In the genomic region with DNA sequence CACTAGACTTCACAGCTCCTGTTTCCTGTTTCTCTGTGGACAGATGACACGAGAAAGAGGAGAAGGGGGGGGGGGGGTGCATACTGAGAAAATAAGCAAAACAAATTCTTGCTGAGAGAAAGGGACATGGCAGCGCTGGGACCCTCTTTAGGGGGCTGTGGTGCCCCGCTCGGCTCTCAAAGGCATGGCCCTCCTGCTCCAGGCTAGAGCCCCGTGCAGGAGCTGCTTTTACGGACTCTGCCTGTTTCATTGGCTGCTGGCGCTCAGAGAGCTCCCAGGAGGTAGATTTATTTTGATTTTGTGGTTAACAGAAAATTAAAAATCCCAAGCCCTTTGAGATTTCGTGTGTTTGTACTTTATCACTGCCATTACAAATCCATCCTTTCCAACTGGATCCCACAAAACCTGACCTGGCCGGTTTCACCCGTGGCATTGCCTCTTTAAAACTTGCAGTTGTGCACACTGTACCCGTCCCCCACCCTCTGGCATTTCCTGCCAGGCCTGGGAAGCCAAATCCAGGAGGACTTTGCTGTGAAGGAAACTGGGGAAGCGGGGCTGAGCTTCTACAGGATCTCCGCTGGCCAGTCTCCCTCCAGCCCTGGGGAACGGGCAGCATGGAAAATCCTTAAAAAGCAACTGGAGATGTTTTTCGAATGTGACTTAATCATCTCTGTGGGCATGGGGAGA, we compare ENCODE assay signal across 9 mouse cellular contexts. TPM values are rescaled to one million over a fixed set of nuclear protein-coding genes. Genes with fewer than 3 reads are reported as not detected.
A peak's percentile ranks its signal among the peaks of the same experiment; 100 is the strongest.
DNase-seq lines count a peak whose midpoint lies in the region; ATAC-seq lines count a peak whose summit lies in the region.
"Had no signal": no experiment of that assay in that cellular context is flagged by ENCODE, and none has a peak within 500 bp of the region (broad histone marks: within the 10 kb centered on the region; RNA-seq: fewer than 3 reads in every experiment).

No protein-coding gene starts in this region.

- no peaks in the 10 kb centered on the region for H3K36me3 ChIP-seq in hindbrain, embryonic 12.5 days
- H3K36me3 ChIP-seq in hindbrain, embryonic 13.5 days: peaks cover 6% of the 10 kb centered on the region; the same call in 1 of the 2 replicates
- H3K36me3 ChIP-seq: midbrain, embryonic 12.5 days had no signal

- H3K9me3 ChIP-seq in hindbrain, embryonic 12.5 days (replicated peaks): no peaks in the 10 kb centered on the region
- no peaks in the 10 kb centered on the region for H3K9me3 ChIP-seq in hindbrain, embryonic 13.5 days
- H3K9me3 ChIP-seq: midbrain, embryonic 12.5 days had no signal

- 0 out of 2 replicates have a peak, but pooled peaks cover 5% of the 10 kb centered on the region for H3K4me1 ChIP-seq in hindbrain, embryonic 12.5 days
- peaks cover 5% of the 10 kb centered on the region; the same call in 1 of the 2 replicates for H3K4me1 ChIP-seq in hindbrain, embryonic 13.5 days (replicated peaks)
- H3K4me1 ChIP-seq: midbrain, embryonic 12.5 days had no signal

- H3K9ac ChIP-seq in hindbrain, embryonic 12.5 days: no peak overlapping the region
- no peak overlapping the region; the same call in 1 of the 2 replicates for H3K9ac ChIP-seq in hindbrain, embryonic 13.5 days
- H3K9ac ChIP-seq: midbrain, embryonic 12.5 days had no signal

- H3K4me2 ChIP-seq in hindbrain, embryonic 12.5 days (replicated peaks): no peak overlapping the region
- H3K4me2 ChIP-seq in hindbrain, embryonic 13.5 days: no peak overlapping the region
- H3K4me2 ChIP-seq: midbrain, embryonic 12.5 days had no signal

- H3K27ac ChIP-seq in hindbrain, embryonic 12.5 days: peak overlapping the region; percentile 37; the same call in 1 of the 2 replicates
- H3K27ac ChIP-seq in hindbrain, embryonic 13.5 days: no peak overlapping the region; the same call in 1 of the 2 replicates
- H3K27ac ChIP-seq: midbrain, embryonic 12.5 days had no signal

- DNase-seq in heart, adult 11 months: peak; percentile 98
- DNase-seq in kidney, adult 8-10 months: peak; percentile 52 to 62
- peak; percentile 89 for DNase-seq in lung, postnatal 36 days
- DNase-seq in natural killer cell, adult 2 months (ENCODE audit: low spot score in 2 of 2): no peak
- no peak for DNase-seq in layer of hippocampus, postnatal 36 days
- DNase-seq in testis, postnatal 10 days (ENCODE audit: low spot score): no peak

- WGBS in hindbrain, embryonic 12.5 days: 58% methylated on average over 15 of the region's 15 CpGs
- WGBS in hindbrain, embryonic 13.5 days: 66% methylated on average over 15 of the region's 15 CpGs

- no peak overlapping the region for H3K4me3 ChIP-seq in hindbrain, embryonic 12.5 days
- no peak overlapping the region for H3K4me3 ChIP-seq in hindbrain, embryonic 13.5 days
- H3K4me3 ChIP-seq: midbrain, embryonic 12.5 days had no signal

- no peaks in the 10 kb centered on the region for H3K27me3 ChIP-seq in hindbrain, embryonic 12.5 days
- H3K27me3 ChIP-seq in hindbrain, embryonic 13.5 days: no peaks in the 10 kb centered on the region
- H3K27me3 ChIP-seq: midbrain, embryonic 12.5 days had no signal

- no peak for ATAC-seq in hindbrain, embryonic 12.5 days (ENCODE audit: low FRiP score)
- no peak for ATAC-seq in hindbrain, embryonic 13.5 days (ENCODE audit: low FRiP score)

RNA-seq across cellular contexts. Expression of gene Gm10309, which starts 5.5 kb away (rescaled TPM):
- 0.30 and 0.50 TPM in 2 replicates for polyA plus RNA-seq in hindbrain, embryonic 12.5 days (2016; fragmentation: Nextera tagmentation; extraction: Ambion mirVana)
- 0.25 and 0.35 TPM in 2 replicates for polyA plus RNA-seq in hindbrain, embryonic 13.5 days (2015; fragmentation: Nextera tagmentation; extraction: Ambion mirVana)
- not detected for total RNA-seq in layer of hippocampus, postnatal 36 days (2021)

Comparison
In these comparisons a context has a peak if more than half of its experiments do, and no peak if none do; other contexts are left out.
1. DNase-seq: peak in heart, adult 11 months (single experiment), kidney, adult 8-10 months (2 of 2) and lung, postnatal 36 days (single experiment); none in natural killer cell, adult 2 months (0 of 2), layer of hippocampus, postnatal 36 days (0 of 2) and testis, postnatal 10 days (single experiment).